Mouse (Mus musculus): ENCODE data around the gene Coro7. TPM values are rescaled to one million over a fixed set of nuclear protein-coding genes. Genes with fewer than 3 reads are reported as not detected.
A peak's percentile ranks its signal among the peaks of the same experiment; 100 is the strongest.

Gene Coro7
- polyA plus RNA-seq, 1 experiment from 2014 or later, result 23.3 TPM

GRCm38 (mm10) chr16:4629950-4630349 lies 49.6 kb downstream of the Coro7 start:
- Histone ChIP-seq H3K27me3 (ENCODE audit: control insufficient read depth, insufficient read depth, low read length) (no peaks in the 10 kb centered on the region), H3K36me3 (ENCODE audit: control insufficient read depth, insufficient read depth, low read length) (peaks cover 36% of the 10 kb centered on the region), H3K4me1 (ENCODE audit: control insufficient read depth, insufficient read depth, low read length) (no peaks in the 10 kb centered on the region), H3K4me2 (ENCODE audit: low read length) (no peak overlapping the region), H3K9me3 (ENCODE audit: control insufficient read depth, low read length) (no peaks in the 10 kb centered on the region), H3K9ac (replicated peaks; ENCODE audit: low read length) (no peak overlapping the region), H3K4me3 (replicated peaks; ENCODE audit: low read depth, low read length) (no peak overlapping the region), H3K27ac (replicated peaks; ENCODE audit: low read depth, low read length) (no peak overlapping the region)
- WGBS, result 28% methylated on average over 6 of the region's 6 CpGs
- ATAC-seq (ENCODE audit: low FRiP score, low TSS enrichment) (peak; percentile 36; the same call in 1 of the 2 replicates), DNase-seq (peak; percentile 82)

- no peak overlapping the region for H3K9ac ChIP-seq (replicated peaks; ENCODE audit: low read length)
- ATAC-seq (ENCODE audit: low FRiP score, low TSS enrichment) (no peak), DNase-seq (no peak)
- H3K4me2 ChIP-seq (ENCODE audit: low read length), result no peak overlapping the region
- no peaks in the 10 kb centered on the region for H3K27me3 ChIP-seq (ENCODE audit: control insufficient read depth, insufficient read depth, low read length)
- H3K36me3 ChIP-seq (ENCODE audit: control insufficient read depth, insufficient read depth, low read length), result peaks cover 31% of the 10 kb centered on the region
- H3K4me1 ChIP-seq (ENCODE audit: control insufficient read depth, insufficient read depth, low read length), result no peaks in the 10 kb centered on the region; the same call in 1 of the 2 replicates
- H3K27ac ChIP-seq (replicated peaks; ENCODE audit: low read depth, low read length), result no peak overlapping the region
- no peak overlapping the region for H3K4me3 ChIP-seq (replicated peaks; ENCODE audit: low read depth, low read length)
- no peaks in the 10 kb centered on the region for H3K9me3 ChIP-seq (ENCODE audit: control insufficient read depth, low read length)
- WGBS, result 92% methylated on average over 9 of the region's 9 CpGs
Measured at GRCm38 (mm10) chr16:4628898-4629419, 50.6 kb downstream of the Coro7 start.

GRCm38 (mm10) chr16:4627105-4627504 lies 52.5 kb downstream of the Coro7 start:
- Histone ChIP-seq H3K9ac (replicated peaks; ENCODE audit: low read length) (no peak overlapping the region), H3K4me1 (ENCODE audit: control insufficient read depth, insufficient read depth, low read length) (peaks cover 14% of the 10 kb centered on the region), H3K4me2 (ENCODE audit: low read length) (no peak overlapping the region), H3K36me3 (ENCODE audit: control insufficient read depth, insufficient read depth, low read length) (peaks cover 17% of the 10 kb centered on the region), H3K27ac (replicated peaks; ENCODE audit: low read depth, low read length) (no peak overlapping the region), H3K27me3 (ENCODE audit: control insufficient read depth, insufficient read depth, low read length) (no peaks in the 10 kb centered on the region), H3K9me3 (ENCODE audit: control insufficient read depth, low read length) (no peaks in the 10 kb centered on the region), H3K4me3 (replicated peaks; ENCODE audit: low read depth, low read length) (no peak overlapping the region)
- ATAC-seq (ENCODE audit: low FRiP score, low TSS enrichment) (no peak), DNase-seq (no peak)
- 93% methylated on average over 6 of the region's 6 CpGs for WGBS

GRCm38 (mm10) chr16:4624481-4625110 lies 55.0 kb downstream of the Coro7 start, which contains the start of gene Pam16:
TSS of gene Pam16 (minus strand) at chr16:4624988.
- Histone ChIP-seq H3K9ac (replicated peaks; ENCODE audit: low read length) (peak within 1 kb of the TSS; percentile 84), H3K36me3 (ENCODE audit: control insufficient read depth, insufficient read depth, low read length) (peaks cover 10% of the 10 kb centered on the region), H3K9me3 (ENCODE audit: control insufficient read depth, low read length) (no peaks in the 10 kb centered on the region), H3K4me3 (replicated peaks; ENCODE audit: low read depth, low read length) (peak within 1 kb of the TSS; percentile 67), H3K4me1 (ENCODE audit: control insufficient read depth, insufficient read depth, low read length) (peaks cover 14% of the 10 kb centered on the region), H3K27me3 (ENCODE audit: control insufficient read depth, insufficient read depth, low read length) (no peaks in the 10 kb centered on the region), H3K27ac (replicated peaks; ENCODE audit: low read depth, low read length) (peak within 1 kb of the TSS; percentile 86), H3K4me2 (ENCODE audit: low read length) (peak within 1 kb of the TSS; percentile 64)
- ATAC-seq (ENCODE audit: low FRiP score, low TSS enrichment) (peak; percentile 94), DNase-seq (peak; percentile 96)
- under 1% methylated on average over 56 of the region's 56 CpGs for WGBS

- ATAC-seq (ENCODE audit: low FRiP score, low TSS enrichment) (no peak), DNase-seq (peak; percentile 47)
Measured at GRCm38 (mm10) chr16:4624074-4624473, 55.5 kb downstream of the Coro7 start.

GRCm38 (mm10) chr16:4616829-4617228 lies 62.7 kb downstream of the Coro7 start:
- peaks cover 61% of the 10 kb centered on the region for H3K36me3 ChIP-seq (ENCODE audit: control insufficient read depth, insufficient read depth, low read length)
- no peaks in the 10 kb centered on the region for H3K4me1 ChIP-seq (ENCODE audit: control insufficient read depth, insufficient read depth, low read length)
- no peak overlapping the region for H3K9ac ChIP-seq (replicated peaks; ENCODE audit: low read length)
- no peaks in the 10 kb centered on the region for H3K27me3 ChIP-seq (ENCODE audit: control insufficient read depth, insufficient read depth, low read length)
- no peak for DNase-seq
- no peak for ATAC-seq (ENCODE audit: low FRiP score, low TSS enrichment)
- H3K4me3 ChIP-seq (replicated peaks; ENCODE audit: low read depth, low read length), result no peak overlapping the region
- no peak overlapping the region for H3K27ac ChIP-seq (replicated peaks; ENCODE audit: low read depth, low read length)
- no peaks in the 10 kb centered on the region for H3K9me3 ChIP-seq (ENCODE audit: control insufficient read depth, low read length)
- WGBS, result 85% methylated on average over 4 of the region's 4 CpGs
- H3K4me2 ChIP-seq (ENCODE audit: low read length), result no peak overlapping the region

More at GRCm38 (mm10) chr16:4624074-4624473, 55.5 kb downstream of the Coro7 start:
- peak overlapping the region; percentile 64 for H3K4me2 ChIP-seq (ENCODE audit: low read length)
- H3K27me3 ChIP-seq (ENCODE audit: control insufficient read depth, insufficient read depth, low read length), result no peaks in the 10 kb centered on the region
- H3K4me3 ChIP-seq (replicated peaks; ENCODE audit: low read depth, low read length), result peak overlapping the region; percentile 67
- H3K27ac ChIP-seq (replicated peaks; ENCODE audit: low read depth, low read length), result peak overlapping the region; percentile 86
- 20% methylated on average over 9 of the region's 9 CpGs for WGBS
- H3K36me3 ChIP-seq (ENCODE audit: control insufficient read depth, insufficient read depth, low read length), result peaks cover 10% of the 10 kb centered on the region
- no peaks in the 10 kb centered on the region for H3K9me3 ChIP-seq (ENCODE audit: control insufficient read depth, low read length)
- peak overlapping the region; percentile 84 for H3K9ac ChIP-seq (replicated peaks; ENCODE audit: low read length)
- peaks cover 14% of the 10 kb centered on the region for H3K4me1 ChIP-seq (ENCODE audit: control insufficient read depth, insufficient read depth, low read length)

- ATAC-seq (ENCODE audit: low FRiP score, low TSS enrichment) (no peak), DNase-seq (no peak)
- WGBS, result 100% methylated on average over 1 of the region's 1 CpGs
- Histone ChIP-seq H3K36me3 (ENCODE audit: control insufficient read depth, insufficient read depth, low read length) (peaks cover 75% of the 10 kb centered on the region), H3K9ac (replicated peaks; ENCODE audit: low read length) (no peak overlapping the region), H3K4me2 (ENCODE audit: low read length) (no peak overlapping the region), H3K4me1 (ENCODE audit: control insufficient read depth, insufficient read depth, low read length) (no peaks in the 10 kb centered on the region), H3K9me3 (ENCODE audit: control insufficient read depth, low read length) (no peaks in the 10 kb centered on the region), H3K4me3 (replicated peaks; ENCODE audit: low read depth, low read length) (no peak overlapping the region), H3K27ac (replicated peaks; ENCODE audit: low read depth, low read length) (no peak overlapping the region), H3K27me3 (ENCODE audit: control insufficient read depth, insufficient read depth, low read length) (no peaks in the 10 kb centered on the region)
Measured at GRCm38 (mm10) chr16:4615297-4615696, 64.3 kb downstream of the Coro7 start.

- no peak overlapping the region for H3K4me2 ChIP-seq (ENCODE audit: low read length)
- H3K27ac ChIP-seq (replicated peaks; ENCODE audit: low read depth, low read length), result no peak overlapping the region
- H3K9ac ChIP-seq (replicated peaks; ENCODE audit: low read length), result no peak overlapping the region
- no peaks in the 10 kb centered on the region for H3K9me3 ChIP-seq (ENCODE audit: control insufficient read depth, low read length)
- DNase-seq, result no peak
- H3K27me3 ChIP-seq (ENCODE audit: control insufficient read depth, insufficient read depth, low read length), result no peaks in the 10 kb centered on the region
- H3K4me1 ChIP-seq (ENCODE audit: control insufficient read depth, insufficient read depth, low read length), result no peaks in the 10 kb centered on the region
- WGBS, result 92% methylated on average over 3 of the region's 3 CpGs
- H3K4me3 ChIP-seq (replicated peaks; ENCODE audit: low read depth, low read length), result no peak overlapping the region
- no peak for ATAC-seq (ENCODE audit: low FRiP score, low TSS enrichment)
- peaks cover 81% of the 10 kb centered on the region for H3K36me3 ChIP-seq (ENCODE audit: control insufficient read depth, insufficient read depth, low read length)
Measured at GRCm38 (mm10) chr16:4614639-4615038, 64.9 kb downstream of the Coro7 start.

- H3K4me2 ChIP-seq (ENCODE audit: low read length), result no peak overlapping the region
- H3K4me1 ChIP-seq (ENCODE audit: control insufficient read depth, insufficient read depth, low read length), result no peaks in the 10 kb centered on the region
- H3K27ac ChIP-seq (replicated peaks; ENCODE audit: low read depth, low read length), result no peak overlapping the region
- no peaks in the 10 kb centered on the region for H3K9me3 ChIP-seq (ENCODE audit: control insufficient read depth, low read length)
- WGBS, result 93% methylated on average over 9 of the region's 9 CpGs
- no peak overlapping the region for H3K4me3 ChIP-seq (replicated peaks; ENCODE audit: low read depth, low read length)
- H3K9ac ChIP-seq (replicated peaks; ENCODE audit: low read length), result no peak overlapping the region
- H3K27me3 ChIP-seq (ENCODE audit: control insufficient read depth, insufficient read depth, low read length), result no peaks in the 10 kb centered on the region
- DNase-seq (no peak), ATAC-seq (ENCODE audit: low FRiP score, low TSS enrichment) (no peak)
- peaks cover 86% of the 10 kb centered on the region for H3K36me3 ChIP-seq (ENCODE audit: control insufficient read depth, insufficient read depth, low read length)
Measured at GRCm38 (mm10) chr16:4613736-4614135, 65.8 kb downstream of the Coro7 start.
